Mouse (Mus musculus) CH12.LX (cell line): ENCODE results near the gene Speer3. TPM values are rescaled to one million over a fixed set of nuclear protein-coding genes. Genes with fewer than 3 reads are reported as not detected.

Experiments
- DNase-seq: peaks from one replicate; pipeline ENCODE4 v3.0.0-alpha.2; 2013; ENCODE audit errors: extremely low read depth
- H3K27ac ChIP-seq: 2 replicates; pipeline ENCODE4 v1.5.1; 2012; ENCODE audit warnings: low read depth, mild to moderate bottlenecking, control low read depth, moderate library complexity; ENCODE audit not compliant: insufficient read depth
- H3K27me3 ChIP-seq: replicated peaks from 2 replicates; pipeline ENCODE3; 2012; ENCODE audit warnings: inconsistent platforms
- H3K36me3 ChIP-seq, 2 experiments: replicated peaks in 1 of 2; 2 replicates each; pipeline versions ENCODE3 to v1.6.1; 2012; ENCODE audit warnings: inconsistent platforms in 1 of 2, low read length in 1 of 2, mild to moderate bottlenecking in 1 of 2, mixed read lengths in 1 of 2, moderate library complexity in 1 of 2; ENCODE audit not compliant: control insufficient read depth in 1 of 2, insufficient read depth in 1 of 2
- H3K4me1 ChIP-seq, 2 experiments: 2 replicates each; pipeline ENCODE4 v1.6.1; 2012; ENCODE audit warnings: inconsistent platforms in 1 of 2, moderate library complexity in 1 of 2; ENCODE audit not compliant: insufficient read depth in 2 of 2, control insufficient read depth in 1 of 2
- H3K4me2 ChIP-seq: 2 replicates; pipeline ENCODE4 v1.6.1; 2012; ENCODE audit warnings: low read depth, mild to moderate bottlenecking, control low read depth; ENCODE audit not compliant: poor library complexity, insufficient read depth, severe bottlenecking
- H3K4me3 ChIP-seq, 3 experiments: fragments of 150-350 bp in 1 of 3; sonication (generic) in 1 of 3; replicated peaks in 1 of 3; 2 replicates each; pipeline versions ENCODE3 to v1.5.1; 2011 to 2012; ENCODE audit warnings: low read depth in 2 of 3, low read length in 2 of 3, mild to moderate bottlenecking in 2 of 3, moderate library complexity in 2 of 3, control low read depth in 1 of 3, improper control_type of control experiment in 1 of 3, inconsistent platforms in 1 of 3, mixed read lengths in 1 of 3; ENCODE audit not compliant: poor library complexity in 1 of 3
- H3K79me2 ChIP-seq: replicated peaks from 2 replicates; pipeline ENCODE4 v1.6.1; 2012; ENCODE audit warnings: mild to moderate bottlenecking, moderate library complexity; ENCODE audit not compliant: control insufficient read depth, poor library complexity, insufficient read depth, severe bottlenecking; ENCODE audit errors: extremely low read depth
- H3K9ac ChIP-seq: 2 replicates; pipeline ENCODE4 v1.6.1; 2012; ENCODE audit warnings: low read depth, mild to moderate bottlenecking, control low read depth, moderate library complexity; ENCODE audit not compliant: insufficient read depth
- H3K9me3 ChIP-seq: replicated peaks from 2 replicates; pipeline ENCODE3; 2012; ENCODE audit warnings: low read length, inconsistent platforms, mixed read lengths
- BHLHE40 ChIP-seq: IDR thresholded peaks from 2 replicates; pipeline ENCODE4 v1.6.1; 2011; ENCODE audit warnings: mild to moderate bottlenecking, low read depth, low read length, improper control_type of control experiment
- CTCF ChIP-seq, 2 experiments: IDR thresholded peaks in 1 of 2; conservative IDR thresholded peaks in 1 of 2; 2 replicates each; pipeline ENCODE4 v1.5.1; 2011 to 2012; ENCODE audit warnings: low read depth in 2 of 2, low read length in 2 of 2, improper control_type of control experiment in 1 of 2, inconsistent platforms in 1 of 2, mild to moderate bottlenecking in 1 of 2, moderate library complexity in 1 of 2
- ELF1 ChIP-seq: IDR thresholded peaks from 2 replicates; pipeline ENCODE4 v1.6.1; 2014; ENCODE audit warnings: low read depth, mild to moderate bottlenecking, inconsistent platforms, low read length, improper control_type of control experiment
- ETS1 ChIP-seq: conservative IDR thresholded peaks from 2 replicates; pipeline ENCODE4 v1.6.1; 2012; ENCODE audit warnings: low read depth, mild to moderate bottlenecking, inconsistent platforms, low read length, improper control_type of control experiment, moderate library complexity
- GABPA ChIP-seq: IDR thresholded peaks from 2 replicates; pipeline ENCODE4 v1.6.1; 2012; ENCODE audit warnings: low read depth, low read length, improper control_type of control experiment, inconsistent platforms; ENCODE audit not compliant: insufficient replicate concordance
- HCFC1 ChIP-seq: IDR thresholded peaks from 2 replicates; pipeline ENCODE4 v1.6.1; 2012; ENCODE audit warnings: low read depth, mild to moderate bottlenecking, inconsistent platforms, low read length, improper control_type of control experiment
- IRF4 ChIP-seq: IDR thresholded peaks from 2 replicates; pipeline ENCODE4 v1.6.1; 2014; ENCODE audit warnings: low read depth, mild to moderate bottlenecking, inconsistent platforms, low read length, improper control_type of control experiment
- JUND ChIP-seq: conservative IDR thresholded peaks from 2 replicates; pipeline ENCODE4 v1.6.1; 2011; ENCODE audit warnings: low read depth, low read length, improper control_type of control experiment
- MAZ ChIP-seq: IDR thresholded peaks from 2 replicates; pipeline ENCODE4 v1.6.1; 2012; ENCODE audit warnings: low read depth, mild to moderate bottlenecking, inconsistent platforms, low read length, improper control_type of control experiment, moderate library complexity
- MXI1 ChIP-seq: IDR thresholded peaks from 2 replicates; pipeline ENCODE4 v1.6.1; 2011; ENCODE audit warnings: mild to moderate bottlenecking, low read depth, low read length, improper control_type of control experiment
- MYC ChIP-seq: IDR thresholded peaks from 2 replicates; pipeline ENCODE4 v1.6.1; 2011; ENCODE audit warnings: low read depth, mild to moderate bottlenecking, improper control_type of control experiment, low read length
- POLR2AphosphoS2 ChIP-seq: IDR thresholded peaks from 2 replicates; pipeline ENCODE4 v1.6.1; 2011; ENCODE audit warnings: low read depth, low read length, improper control_type of control experiment
- RCOR1 ChIP-seq: conservative IDR thresholded peaks from 2 replicates; pipeline ENCODE4 v1.6.1; 2012; ENCODE audit warnings: low read depth, mild to moderate bottlenecking, inconsistent platforms, low read length, improper control_type of control experiment
- SIN3A ChIP-seq: IDR thresholded peaks from 2 replicates; pipeline ENCODE4 v1.6.1; 2012; ENCODE audit warnings: low read length, improper control_type of control experiment, inconsistent platforms
- SMC3 ChIP-seq: IDR thresholded peaks from 2 replicates; pipeline ENCODE4 v1.6.1; 2011; ENCODE audit warnings: low read depth, low read length, improper control_type of control experiment
- TBP ChIP-seq: conservative IDR thresholded peaks from 2 replicates; pipeline ENCODE4 v1.6.1; 2011; ENCODE audit warnings: low read depth, low read length, improper control_type of control experiment
- USF1 ChIP-seq: IDR thresholded peaks from 2 replicates; pipeline ENCODE4 v1.6.1; 2014; ENCODE audit warnings: low read depth, mild to moderate bottlenecking, inconsistent platforms, low read length, improper control_type of control experiment
- USF2 ChIP-seq: conservative IDR thresholded peaks from 2 replicates; pipeline ENCODE4 v1.6.1; 2011; ENCODE audit warnings: low read depth, low read length, improper control_type of control experiment
- ZMIZ1 ChIP-seq: IDR thresholded peaks from 2 replicates; pipeline ENCODE4 v1.6.1; 2012; ENCODE audit warnings: low read depth, mild to moderate bottlenecking, inconsistent platforms, low read length, improper control_type of control experiment
- dilution Hi-C: fragments of 300-500 bp; cut with MboI; formaldehyde crosslinking; loops from 2 replicates; pipeline ENCODE4 v1.14.3; 2020; ENCODE audit warnings: low sequenced_read_pairs; ENCODE audit not compliant: extremely low pct_unique_long_range_greater_than_20kb, extremely low pct_ligation_motif_present
- in situ Hi-C: fragments of 300-500 bp; cut with MboI; formaldehyde crosslinking; loops from 3 replicates; pipeline ENCODE4 v1.14.3; 2019; ENCODE audit warnings: low sequenced_read_pairs, low pct_ligation_motif_present, low pct_unique_long_range_greater_than_20kb, mixed read lengths
- polyA plus RNA-seq: library from polyadenylated mRNA; unstranded; fragments of >175 nt; gene quantifications from 2 replicates; pipeline ENCODE4 v1.2.1, GENCODE M21; 2012; ENCODE audit warnings: low read depth; ENCODE audit not compliant: insufficient read length
- total RNA-seq, 2 experiments: library from RNA; depleted of rRNA; stranded (reverse); fragments of 300-350 nt in 1 of 2; fragments of >200 nt in 1 of 2; gene quantifications; 2 replicates each; pipeline ENCODE4 v1.2.3; 2012 to 2014

Gene Speer3
- total and polyA plus RNA-seq, 3 experiments, result not detected

DNA sequence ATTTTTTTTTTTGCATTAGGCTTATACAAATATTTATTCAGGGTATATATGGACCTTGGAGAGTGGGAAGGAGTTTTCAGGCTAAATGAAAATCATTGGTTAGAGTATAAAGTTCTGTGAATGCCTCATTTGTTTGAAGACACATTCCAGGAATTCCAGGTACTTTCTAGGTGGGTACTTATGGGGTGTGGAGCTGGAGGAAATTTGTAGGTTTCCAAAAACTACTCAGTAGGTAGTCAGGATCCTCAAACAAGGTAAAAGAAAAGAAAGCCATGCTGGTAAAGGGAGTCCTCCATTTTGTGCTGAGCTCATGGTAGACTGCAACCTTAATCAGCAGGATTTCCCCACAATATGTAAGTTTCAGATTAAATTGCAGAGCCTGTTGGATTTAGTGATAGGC, 35.3 kb downstream of the Speer3 start:
- H3K27me3 ChIP-seq, result no peaks in the 10 kb centered on the region
- peaks cover 43% of the 10 kb centered on the region for H3K9me3 ChIP-seq
- no peak overlapping the region for H3K27ac ChIP-seq
- no peak overlapping the region for H3K4me3 ChIP-seq
- no peak for DNase-seq
- no peaks in the 10 kb centered on the region for H3K79me2 ChIP-seq
- no peak overlapping the region for H3K9ac ChIP-seq
- H3K4me2 ChIP-seq, result no peak overlapping the region
- H3K36me3 ChIP-seq, result no peaks in the 10 kb centered on the region
- in situ Hi-C loops (no loop called here), dilution Hi-C loops (no loop called here)
- no peaks in the 10 kb centered on the region for H3K4me1 ChIP-seq
- TF ChIP-seq TBP (no peak), ELF1 (no peak), MAZ (no peak), IRF4 (no peak), BHLHE40 (no peak), USF2 (no peak), RCOR1 (no peak), USF1 (no peak), HCFC1 (no peak), ETS1 (no peak), CTCF (conservative IDR thresholded peaks at IDR 0.05 in 1 of 2, IDR thresholded peaks at IDR 0.05 in 1 of 2; ENCODE audit: low read depth in 2 of 2, low read length in 2 of 2) (no peak), MYC (no peak), SMC3 (no peak)
- TF ChIP-seq, all 38 proteins: peak for 0

DNA sequence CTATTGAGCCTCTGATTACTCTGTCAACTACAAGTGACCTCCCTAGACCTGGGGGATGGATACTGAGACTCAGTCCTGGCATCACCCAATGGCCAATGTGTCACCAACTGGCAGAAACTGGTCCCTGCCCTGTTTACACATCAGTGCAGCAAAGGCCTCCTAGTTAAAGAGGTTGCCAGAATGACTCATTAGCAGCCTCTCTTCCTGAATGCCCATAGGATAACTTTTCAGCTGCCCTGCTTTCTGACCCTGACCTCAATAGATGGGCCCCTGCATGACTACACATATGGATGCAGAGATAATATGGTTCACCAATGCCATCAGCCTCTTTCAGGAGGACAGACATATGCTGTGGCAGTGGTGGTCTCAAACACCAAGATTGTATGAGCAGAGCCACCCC, 52.9 kb downstream of the Speer3 start:
- no peaks in the 10 kb centered on the region for H3K36me3 ChIP-seq
- no peaks in the 10 kb centered on the region for H3K4me1 ChIP-seq
- no peak overlapping the region for H3K4me3 ChIP-seq
- H3K79me2 ChIP-seq, result no peaks in the 10 kb centered on the region
- no peak overlapping the region for H3K27ac ChIP-seq
- no peak for DNase-seq
- H3K9ac ChIP-seq, result no peak overlapping the region
- H3K4me2 ChIP-seq, result no peak overlapping the region
- H3K27me3 ChIP-seq, result no peaks in the 10 kb centered on the region
- in situ Hi-C loops (no loop called here), dilution Hi-C loops (no loop called here)
- TF ChIP-seq USF1 (no peak), ZMIZ1 (no peak), BHLHE40 (no peak), POLR2AphosphoS2 (no peak), GABPA (no peak), MXI1 (no peak), JUND (no peak), ETS1 (no peak), MAZ (no peak), SIN3A (no peak), IRF4 (no peak), TBP (no peak), RCOR1 (no peak)
- H3K9me3 ChIP-seq, result peaks cover 29% of the 10 kb centered on the region

Other genes with a start within 250 kb of the Speer3 start
- gene Sema3e, start 233.7 kb downstream of the Speer3 start, total RNA-seq (2012; rRNA removed), result not detected in 2 replicates
- not detected in 2 replicates for gene Sema3e, start 233.7 kb downstream of the Speer3 start, total RNA-seq (2014; rRNA removed)
- not detected in 2 replicates for gene Sema3e, start 233.7 kb downstream of the Speer3 start, polyA plus RNA-seq